11 mouse cellular contexts compared by ENCODE assay signal in the genomic region with DNA sequence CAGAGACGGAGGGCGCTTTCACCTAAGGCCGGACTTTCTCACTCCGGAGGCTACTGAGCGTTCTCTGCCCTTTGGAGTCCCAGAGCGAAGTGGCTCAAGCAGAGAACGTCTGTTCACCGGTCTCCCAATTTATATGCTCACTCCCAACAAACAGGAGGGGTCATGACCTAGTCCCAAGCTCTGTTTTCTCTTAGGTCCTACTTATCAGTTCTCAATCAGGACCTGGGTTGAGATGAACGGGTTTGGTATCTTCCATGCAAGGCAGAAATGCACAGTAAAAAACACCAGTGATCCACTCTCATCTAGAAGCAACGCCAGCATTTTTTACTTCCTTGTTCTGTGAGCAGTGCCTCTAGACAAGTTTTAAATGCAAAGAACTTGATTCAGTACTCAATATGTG. TPM values are rescaled to one million over a fixed set of nuclear protein-coding genes. Genes with fewer than 3 reads are reported as not detected.
DNase-seq lines count a peak whose midpoint lies in the region; ATAC-seq lines count a peak whose summit lies in the region.
"Had no signal": no experiment of that assay in that cellular context is flagged by ENCODE, and none has a peak within 500 bp of the region (broad histone marks: within the 10 kb centered on the region; RNA-seq: fewer than 3 reads in every experiment).

A gene (minus strand): TSS at position 101 of the 400 bp plus-strand sequence.

- 76% methylated on average over 10 of the region's 10 CpGs for WGBS in kidney, embryonic 14.5 days
- WGBS in embryonic facial prominence, embryonic 11.5 days, result 62% methylated on average over 10 of the region's 10 CpGs
- 78% methylated on average over 10 of the region's 10 CpGs for WGBS in hindbrain, embryonic 14.5 days
- WGBS in midbrain, embryonic 13.5 days, result 72% methylated on average over 10 of the region's 10 CpGs

- H3K9ac ChIP-seq in kidney, embryonic 14.5 days (ENCODE audit: low read depth, low read length), result no peak within 1 kb of the TSS
- H3K9ac ChIP-seq in embryonic facial prominence, embryonic 11.5 days (replicated peaks; ENCODE audit: low read length), result no peak within 1 kb of the TSS
- H3K9ac ChIP-seq in hindbrain, embryonic 14.5 days, result no peak within 1 kb of the TSS
- no peak within 1 kb of the TSS for H3K9ac ChIP-seq in midbrain, embryonic 13.5 days (replicated peaks)
- H3K9ac ChIP-seq: heart, embryonic 15.5 days had no signal

- no peaks in the 10 kb centered on the region for H3K36me3 ChIP-seq in kidney, embryonic 14.5 days (ENCODE audit: control insufficient read depth, insufficient read depth, low read length)
- H3K36me3 ChIP-seq in embryonic facial prominence, embryonic 11.5 days (replicated peaks; ENCODE audit: control insufficient read depth, insufficient read depth, low read depth, low read length), result no peaks in the 10 kb centered on the region
- H3K36me3 ChIP-seq in hindbrain, embryonic 14.5 days (replicated peaks; ENCODE audit: control insufficient read depth, insufficient read depth), result no peaks in the 10 kb centered on the region
- H3K36me3 ChIP-seq in midbrain, embryonic 13.5 days, result no peaks in the 10 kb centered on the region
- H3K36me3 ChIP-seq: heart, embryonic 15.5 days had no signal

- no peaks in the 10 kb centered on the region for H3K4me1 ChIP-seq in kidney, embryonic 14.5 days (ENCODE audit: control insufficient read depth, insufficient read depth, low read length)
- no peaks in the 10 kb centered on the region for H3K4me1 ChIP-seq in embryonic facial prominence, embryonic 11.5 days (ENCODE audit: control insufficient read depth, insufficient read depth, low read length)
- H3K4me1 ChIP-seq in hindbrain, embryonic 14.5 days (replicated peaks; ENCODE audit: control insufficient read depth, insufficient read depth, low read length), result no peaks in the 10 kb centered on the region
- H3K4me1 ChIP-seq in midbrain, embryonic 13.5 days (replicated peaks), result no peaks in the 10 kb centered on the region
- H3K4me1 ChIP-seq: heart, embryonic 15.5 days had no signal

- H3K9me3 ChIP-seq in kidney, embryonic 14.5 days (ENCODE audit: control insufficient read depth, low read length), result no peaks in the 10 kb centered on the region
- H3K9me3 ChIP-seq in embryonic facial prominence, embryonic 11.5 days (replicated peaks; ENCODE audit: control insufficient read depth, low read length), result no peaks in the 10 kb centered on the region
- H3K9me3 ChIP-seq in hindbrain, embryonic 14.5 days (ENCODE audit: control insufficient read depth, low read length), result no peaks in the 10 kb centered on the region
- no peaks in the 10 kb centered on the region for H3K9me3 ChIP-seq in midbrain, embryonic 13.5 days
- H3K9me3 ChIP-seq: heart, embryonic 15.5 days had no signal

- no peak within 1 kb of the TSS for H3K4me3 ChIP-seq in kidney, embryonic 14.5 days (ENCODE audit: low read length)
- H3K4me3 ChIP-seq in embryonic facial prominence, embryonic 11.5 days (ENCODE audit: low read depth, low read length), result no peak within 1 kb of the TSS
- no peak within 1 kb of the TSS for H3K4me3 ChIP-seq in hindbrain, embryonic 14.5 days (replicated peaks; ENCODE audit: low read length)
- no peak within 1 kb of the TSS for H3K4me3 ChIP-seq in midbrain, embryonic 13.5 days (replicated peaks)
- H3K4me3 ChIP-seq: heart, embryonic 15.5 days had no signal

- no peak within 1 kb of the TSS for H3K27ac ChIP-seq in kidney, embryonic 14.5 days (ENCODE audit: low read depth, low read length)
- H3K27ac ChIP-seq in embryonic facial prominence, embryonic 11.5 days (replicated peaks; ENCODE audit: low read depth, low read length), result no peak within 1 kb of the TSS
- no peak within 1 kb of the TSS for H3K27ac ChIP-seq in hindbrain, embryonic 14.5 days
- H3K27ac ChIP-seq in midbrain, embryonic 13.5 days, result no peak within 1 kb of the TSS
- H3K27ac ChIP-seq: heart, embryonic 15.5 days had no signal

- no peak for ATAC-seq in kidney, embryonic 14.5 days (ENCODE audit: low FRiP score, low TSS enrichment)
- no peak for ATAC-seq in embryonic facial prominence, embryonic 11.5 days (replicated peaks; ENCODE audit: insufficient number of reproducible peaks, low FRiP score, low TSS enrichment, low read depth)
- no peak for ATAC-seq in hindbrain, embryonic 14.5 days (ENCODE audit: low FRiP score)
- ATAC-seq in midbrain, embryonic 13.5 days, result no peak

- H3K4me2 ChIP-seq in kidney, embryonic 14.5 days (replicated peaks; ENCODE audit: low read depth, low read length), result no peak within 1 kb of the TSS
- H3K4me2 ChIP-seq in embryonic facial prominence, embryonic 11.5 days (ENCODE audit: low read depth, low read length), result no peak within 1 kb of the TSS
- no peak within 1 kb of the TSS for H3K4me2 ChIP-seq in hindbrain, embryonic 14.5 days (replicated peaks)
- no peak within 1 kb of the TSS for H3K4me2 ChIP-seq in midbrain, embryonic 13.5 days (replicated peaks)
- H3K4me2 ChIP-seq: heart, embryonic 15.5 days had no signal

- H3K27me3 ChIP-seq in kidney, embryonic 14.5 days (ENCODE audit: control insufficient read depth, insufficient read depth, low read length), result no peaks in the 10 kb centered on the region
- H3K27me3 ChIP-seq in embryonic facial prominence, embryonic 11.5 days (ENCODE audit: control insufficient read depth, insufficient read depth, low read length), result no peaks in the 10 kb centered on the region
- H3K27me3 ChIP-seq in hindbrain, embryonic 14.5 days (ENCODE audit: control insufficient read depth, insufficient read depth, low read length), result no peaks in the 10 kb centered on the region
- H3K27me3 ChIP-seq in midbrain, embryonic 13.5 days, result no peaks in the 10 kb centered on the region
- H3K27me3 ChIP-seq: heart, embryonic 15.5 days had no signal

- no peak for DNase-seq in kidney, postnatal 4 days
- DNase-seq in embryonic facial prominence, embryonic 11.5 days (ENCODE audit: low spot score), result no peak
- DNase-seq in hindbrain, embryonic 14.5 days (ENCODE audit: low spot score), result no peak
- no peak for DNase-seq in adrenal gland, adult 18-20 months (ENCODE audit: low spot score in 2 of 2)
- DNase-seq in gastrocnemius, adult 8-10 months (ENCODE audit: low spot score in 2 of 2), result no peak
- DNase-seq in cerebellum, postnatal 14 days, result no peak
- DNase-seq: B cell, adult 2 months; lung, postnatal 14 days had no signal

RNA-seq across cellular contexts. Expression of the gene that starts here (rescaled TPM):
- 22.3 and 36.8 TPM in 2 replicates for polyA plus RNA-seq in kidney, embryonic 14.5 days (2014; fragmentation: Nextera tagmentation; extraction: Ambion mirVana)
- polyA plus RNA-seq in embryonic facial prominence, embryonic 11.5 days (2014; fragmentation: Nextera tagmentation; extraction: Ambion mirVana), result 75.6 and 92.9 TPM in 2 replicates
- polyA plus RNA-seq in hindbrain, embryonic 14.5 days (2014; fragmentation: Nextera tagmentation; extraction: Ambion mirVana), result 46.4 and 52.4 TPM in 2 replicates
- 43.8 and 47.8 TPM in 2 replicates for polyA plus RNA-seq in midbrain, embryonic 13.5 days (2015; fragmentation: Nextera tagmentation; extraction: Ambion mirVana)
- total RNA-seq in adrenal gland, adult 18-20 months (2021), result 1 to 10 TPM; 1.5 to 1.6 TPM
- under 1 TPM; 0.07 to 0.63 (median 0.26) TPM for total RNA-seq in gastrocnemius, adult 8-10 months (2022)
